Mouse (Mus musculus) C2C12 (cell line): ENCODE results near the gene Apba1.

Experiments
- CEBPB ChIP-seq: IDR thresholded peaks from one replicate; pipeline ENCODE4 v1.6.1; 2011; ENCODE audit warnings: low read depth, mild to moderate bottlenecking, control low read depth, moderate library complexity
- CTCF ChIP-seq: IDR thresholded peaks from one replicate; pipeline ENCODE4 v1.5.1; 2011; ENCODE audit not compliant: control insufficient read depth, insufficient read depth, insufficient read length
- MAX ChIP-seq: IDR thresholded peaks from one replicate; pipeline ENCODE4 v1.6.1; 2011; ENCODE audit warnings: mild to moderate bottlenecking, control low read depth
- MYOG ChIP-seq: IDR thresholded peaks from one replicate; pipeline ENCODE4 v1.6.1; 2011; ENCODE audit not compliant: control insufficient read depth, insufficient read length; ENCODE audit errors: extremely low read depth

DNA sequence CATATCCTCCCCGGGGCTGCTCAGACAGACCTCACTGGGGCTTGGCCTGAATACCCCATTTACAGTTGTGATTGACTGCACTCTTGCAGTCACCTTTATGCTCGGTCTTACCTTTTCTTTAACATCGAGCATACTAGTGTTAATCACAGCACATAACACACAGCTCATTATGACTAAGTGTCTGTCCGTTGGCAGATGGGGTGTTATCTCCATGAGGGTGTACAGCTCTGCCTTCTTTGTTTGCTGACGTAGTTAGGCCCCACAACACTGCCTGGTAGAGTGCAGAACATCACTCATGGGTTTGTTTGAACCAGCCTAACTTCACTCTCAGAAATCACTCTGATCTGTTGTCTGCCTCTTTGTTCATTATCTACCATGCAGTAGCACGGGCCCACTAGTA, 33.9 kb downstream of the Apba1 start:
- TF ChIP-seq CTCF = no peak
- TF ChIP-seq MYOG = no peak
- no peak for TF ChIP-seq CEBPB
- TF ChIP-seq MAX = no peak
